ENCODE assay signal across 14 mouse cellular contexts in genomic region chr9:46156711-46157110, GRCm38 (mm10).
A peak's percentile ranks its signal among the peaks of the same experiment; 100 is the strongest.
DNase-seq lines count a peak whose midpoint lies in the region; ATAC-seq and TF ChIP-seq lines count a peak whose summit lies in the region.
"Had no signal": no experiment of that assay in that cellular context is flagged by ENCODE, and none has a peak within 500 bp of the region (broad histone marks: within the 10 kb centered on the region; RNA-seq: fewer than 3 reads in every experiment).

No protein-coding gene starts in this region.

- no peak overlapping the region for H3K4me2 ChIP-seq in heart, embryonic 11.5 days
- H3K4me2 ChIP-seq in limb, embryonic 12.5 days: no peak overlapping the region
- no peak overlapping the region for H3K4me2 ChIP-seq in limb, embryonic 15.5 days
- H3K4me2 ChIP-seq in lung, postnatal 0 days (replicated peaks; ENCODE audit: low read depth, low read length): no peak overlapping the region
- H3K4me2 ChIP-seq: embryonic facial prominence, embryonic 12.5 days had no signal

- TF ChIP-seq EP300 in lung, postnatal 0 days (IDR thresholded peaks at IDR 0.05): no peak

- 59% methylated on average over 4 of the region's 4 CpGs for WGBS in heart, embryonic 11.5 days (ENCODE audit: insufficient replicate concordance)
- WGBS in limb, embryonic 12.5 days: 78% methylated on average over 4 of the region's 4 CpGs
- WGBS in limb, embryonic 10.5 days: 88% methylated on average over 4 of the region's 4 CpGs
- 65% methylated on average over 4 of the region's 4 CpGs for WGBS in limb, embryonic 15.5 days
- WGBS in lung, postnatal 0 days: 81% methylated on average over 4 of the region's 4 CpGs

- H3K9me3 ChIP-seq in heart, embryonic 11.5 days (replicated peaks; ENCODE audit: control insufficient read depth, low read length): no peaks in the 10 kb centered on the region
- H3K9me3 ChIP-seq in limb, embryonic 12.5 days: no peaks in the 10 kb centered on the region
- no peaks in the 10 kb centered on the region for H3K9me3 ChIP-seq in limb, embryonic 10.5 days (replicated peaks)
- H3K9me3 ChIP-seq in limb, embryonic 15.5 days: no peaks in the 10 kb centered on the region
- H3K9me3 ChIP-seq in lung, postnatal 0 days (ENCODE audit: low read length): no peaks in the 10 kb centered on the region
- H3K9me3 ChIP-seq: embryonic facial prominence, embryonic 12.5 days had no signal

- H3K4me3 ChIP-seq in heart, embryonic 11.5 days (ENCODE audit: low read depth, low read length): no peak overlapping the region
- no peak overlapping the region for H3K4me3 ChIP-seq in limb, embryonic 12.5 days (replicated peaks)
- H3K4me3 ChIP-seq in limb, embryonic 10.5 days: no peak overlapping the region
- no peak overlapping the region for H3K4me3 ChIP-seq in limb, embryonic 15.5 days
- no peak overlapping the region for H3K4me3 ChIP-seq in lung, postnatal 0 days (ENCODE audit: low read depth, low read length)
- H3K4me3 ChIP-seq: embryonic facial prominence, embryonic 12.5 days had no signal

- peaks cover 20% of the 10 kb centered on the region for H3K4me1 ChIP-seq in heart, embryonic 11.5 days (ENCODE audit: control insufficient read depth, insufficient read depth, low read length)
- peaks cover 11% of the 10 kb centered on the region for H3K4me1 ChIP-seq in limb, embryonic 12.5 days (replicated peaks)
- peaks cover 13% of the 10 kb centered on the region for H3K4me1 ChIP-seq in limb, embryonic 10.5 days
- peaks cover 6% of the 10 kb centered on the region for H3K4me1 ChIP-seq in limb, embryonic 15.5 days
- peaks cover 17% of the 10 kb centered on the region; the same call in 1 of the 2 replicates for H3K4me1 ChIP-seq in lung, postnatal 0 days (ENCODE audit: insufficient read depth, low read depth, low read length)

- no peak for TF ChIP-seq CTCF in lung, postnatal 0 days (IDR thresholded peaks at IDR 0.05)

- no peak overlapping the region for H3K9ac ChIP-seq in heart, embryonic 11.5 days (ENCODE audit: low read depth, low read length)
- H3K9ac ChIP-seq in limb, embryonic 12.5 days (replicated peaks): no peak overlapping the region
- H3K9ac ChIP-seq in limb, embryonic 15.5 days: no peak overlapping the region
- no peak overlapping the region for H3K9ac ChIP-seq in lung, postnatal 0 days (replicated peaks; ENCODE audit: low read depth)
- H3K9ac ChIP-seq: embryonic facial prominence, embryonic 12.5 days had no signal

- no peak for ATAC-seq in heart, embryonic 11.5 days (replicated peaks; ENCODE audit: insufficient number of reproducible peaks, low FRiP score, low TSS enrichment)
- ATAC-seq in limb, embryonic 12.5 days (ENCODE audit: insufficient number of reproducible peaks, insufficient read depth, low FRiP score, low TSS enrichment, low read depth): no peak
- ATAC-seq in limb, embryonic 15.5 days (ENCODE audit: insufficient number of reproducible peaks, low FRiP score, low TSS enrichment, low read depth): no peak
- no peak for ATAC-seq in megakaryocyte, adult 5-6 weeks (ENCODE audit: poor library complexity, severe bottlenecking)
- no peak for ATAC-seq in lung, postnatal 0 days
- ATAC-seq: forebrain, embryonic 16.5 days; midbrain, embryonic 16.5 days had no signal

- no peak for DNase-seq in heart, adult 8-10 months (ENCODE audit: low spot score)
- no peak for DNase-seq in limb, embryonic 10.5 days (ENCODE audit: low spot score)
- peak; percentile 21 for DNase-seq in NIH3T3 (ENCODE audit: low read depth)
- no peak for DNase-seq in lung, postnatal 0 days (ENCODE audit: low spot score)
- DNase-seq: cerebellum, postnatal 10 days; liver; right cerebral cortex, postnatal 25 days had no signal

- peak overlapping the region; percentile 46; the same call in 1 of the 2 replicates for H3K27ac ChIP-seq in heart, embryonic 11.5 days (ENCODE audit: low read depth, low read length)
- H3K27ac ChIP-seq in limb, embryonic 12.5 days: peak overlapping the region; percentile 20; the same call in 1 of the 2 replicates
- H3K27ac ChIP-seq in limb, embryonic 10.5 days: no peak overlapping the region
- 0 out of 2 replicates have a peak overlapping the region, but pooled peaks have one; percentile 50 for H3K27ac ChIP-seq in limb, embryonic 15.5 days
- no peak overlapping the region for H3K27ac ChIP-seq in lung, postnatal 0 days (ENCODE audit: low read length)
- H3K27ac ChIP-seq: embryonic facial prominence, embryonic 12.5 days had no signal

- no peaks in the 10 kb centered on the region; the same call in 1 of the 2 replicates for H3K36me3 ChIP-seq in heart, embryonic 11.5 days (ENCODE audit: control insufficient read depth, insufficient read depth, low read length)
- H3K36me3 ChIP-seq in limb, embryonic 12.5 days: peaks cover 9% of the 10 kb centered on the region; the same call in 1 of the 2 replicates
- peaks cover 22% of the 10 kb centered on the region for H3K36me3 ChIP-seq in limb, embryonic 10.5 days
- H3K36me3 ChIP-seq in limb, embryonic 15.5 days: peaks cover 14% of the 10 kb centered on the region; the same call in 1 of the 2 replicates
- no peaks in the 10 kb centered on the region for H3K36me3 ChIP-seq in lung, postnatal 0 days (ENCODE audit: insufficient read depth, low read length)
- H3K36me3 ChIP-seq: embryonic facial prominence, embryonic 12.5 days had no signal

- no peaks in the 10 kb centered on the region for H3K27me3 ChIP-seq in heart, embryonic 11.5 days (ENCODE audit: control insufficient read depth, insufficient read depth, low read length)
- no peaks in the 10 kb centered on the region for H3K27me3 ChIP-seq in limb, embryonic 12.5 days
- H3K27me3 ChIP-seq in limb, embryonic 10.5 days (ENCODE audit: low read depth, poor library complexity, severe bottlenecking): no peaks in the 10 kb centered on the region
- H3K27me3 ChIP-seq in limb, embryonic 15.5 days: no peaks in the 10 kb centered on the region
- H3K27me3 ChIP-seq in lung, postnatal 0 days (replicated peaks; ENCODE audit: insufficient read depth, low read length): no peaks in the 10 kb centered on the region
- H3K27me3 ChIP-seq: embryonic facial prominence, embryonic 12.5 days had no signal

Comparison
In these comparisons a context has a peak if more than half of its experiments do, and no peak if none do; other contexts are left out.
1. H3K27ac ChIP-seq: peak in heart, embryonic 11.5 days (single experiment), limb, embryonic 12.5 days (single experiment) and limb, embryonic 15.5 days (single experiment); none in limb, embryonic 10.5 days (single experiment) and lung, postnatal 0 days (single experiment).